In the genomic region with DNA sequence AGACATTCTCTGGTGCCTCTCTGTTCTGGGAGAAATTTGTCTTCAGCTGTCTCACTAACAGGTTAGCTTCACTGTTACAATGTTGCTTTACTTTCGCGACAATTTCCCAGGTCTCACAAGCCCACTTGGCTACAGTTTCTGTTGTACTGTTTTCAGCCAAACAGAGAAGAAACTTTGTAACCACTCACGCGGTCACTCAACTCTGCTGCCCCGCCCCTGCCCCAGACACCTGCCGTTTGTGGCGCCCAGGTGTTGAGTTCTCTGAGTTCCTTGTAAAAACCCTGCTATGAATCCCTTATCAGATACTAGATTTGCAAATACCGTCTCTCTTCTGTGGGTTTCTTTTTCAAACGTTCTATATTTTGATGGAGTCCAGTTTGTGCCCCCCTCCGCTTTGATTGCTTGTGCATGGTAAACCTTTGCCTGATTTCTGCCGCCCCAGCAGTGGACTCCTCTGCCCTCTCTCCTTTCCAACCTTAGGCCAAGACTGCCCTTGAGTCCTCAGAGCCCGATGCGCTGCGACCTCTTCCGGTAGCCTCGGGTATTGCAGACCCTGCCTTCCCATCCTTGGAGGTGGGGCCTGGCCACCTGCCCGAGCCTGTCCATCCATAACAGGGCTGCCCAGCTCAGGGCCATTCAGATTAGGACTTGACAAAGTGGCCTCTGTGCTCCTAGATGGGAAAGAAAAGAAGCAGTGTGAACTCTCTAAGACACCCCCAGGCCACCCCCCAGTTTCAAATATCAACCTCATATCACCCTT, we compare ENCODE assay signal across 8 mouse cellular contexts. TPM values are rescaled to one million over a fixed set of nuclear protein-coding genes. Genes with fewer than 3 reads are reported as not detected.
DNase-seq lines count a peak whose midpoint lies in the region; ATAC-seq and TF ChIP-seq lines count a peak whose summit lies in the region.

No protein-coding gene starts in this region.

- H3K4me1 ChIP-seq in CH12.LX (ENCODE audit: control insufficient read depth in 1 of 2, insufficient read depth in 2 of 2), result 0 out of 4 replicates have a peak, but pooled peaks cover 0 to 9% of the 10 kb centered on the region in 2 experiments
- peaks cover 12% of the 10 kb centered on the region for H3K4me1 ChIP-seq in forebrain, embryonic 16.5 days (replicated peaks; ENCODE audit: control insufficient read depth, insufficient read depth, low read length)
- H3K4me1 ChIP-seq in lung, postnatal 0 days (ENCODE audit: insufficient read depth, low read depth, low read length), result no peaks in the 10 kb centered on the region

- DNase-seq in CH12.LX (ENCODE audit: extremely low read depth), result peak; percentile 58
- peak; percentile 92 for DNase-seq in cerebellum, adult 11-12 months
- DNase-seq in layer of hippocampus, adult 8-10 months (ENCODE audit: low spot score in 2 of 2), result peak; percentile 80 to 93
- DNase-seq in lung, postnatal 0 days (ENCODE audit: low spot score), result peak; percentile 86
- DNase-seq in ovary, postnatal 14 days (ENCODE audit: low spot score), result peak; percentile 96
- peak; percentile 74 for DNase-seq in thymus, postnatal 0 days (ENCODE audit: low spot score)

- H3K4me3 ChIP-seq in CH12.LX (replicated peaks in 1 of 3; ENCODE audit: low read depth in 2 of 3, low read length in 2 of 3, poor library complexity in 1 of 3), result no peak overlapping the region
- no peak overlapping the region for H3K4me3 ChIP-seq in forebrain, embryonic 16.5 days (replicated peaks; ENCODE audit: low read length)
- no peak overlapping the region for H3K4me3 ChIP-seq in lung, postnatal 0 days (ENCODE audit: low read depth, low read length)

- dilution Hi-C loops in CH12.LX (cut with MboI; ENCODE audit: extremely low pct_ligation_motif_present, extremely low pct_unique_long_range_greater_than_20kb, low sequenced_read_pairs), result no loop called here

- in situ Hi-C loops in CH12.LX (cut with MboI; ENCODE audit: low pct_ligation_motif_present, low pct_unique_long_range_greater_than_20kb, low sequenced_read_pairs), result loop anchor here (10.0 kb wide), 1 partner anchor 115 kb away; no protein-coding TSS in a partner anchor

- no peaks in the 10 kb centered on the region for H3K79me2 ChIP-seq in CH12.LX (replicated peaks; ENCODE audit: control insufficient read depth, extremely low read depth, insufficient read depth, poor library complexity, severe bottlenecking)

- TF ChIP-seq POLR2A in CH12.LX (IDR thresholded peaks at IDR 0.05; ENCODE audit: low read depth, low read length), result no peak

- peak; percentile 78 to 82 for TF ChIP-seq CTCF in CH12.LX (conservative IDR thresholded peaks at IDR 0.05 in 1 of 2, IDR thresholded peaks at IDR 0.05 in 1 of 2; ENCODE audit: low read depth in 2 of 2, low read length in 2 of 2)
- peak; percentile 97 for TF ChIP-seq CTCF in lung, postnatal 0 days (IDR thresholded peaks at IDR 0.05)

- peak; percentile 36; the same call in 1 of the 2 replicates for ATAC-seq in forebrain, embryonic 16.5 days
- peak; percentile 62 to 75; a peak in 3 of 4 replicates for ATAC-seq in hematopoietic stem cell, adult 5-6 weeks (replicated peaks in 1 of 2; ENCODE audit: insufficient read depth in 1 of 2, low FRiP score in 2 of 2, low TSS enrichment in 1 of 2, low read depth in 1 of 2, poor library complexity in 2 of 2, severe bottlenecking in 2 of 2)
- ATAC-seq in lung, postnatal 0 days, result peak; percentile 67

- peak; percentile 64 for TF ChIP-seq RAD21 in CH12.LX (IDR thresholded peaks at IDR 0.05; ENCODE audit: low read depth, low read length)

- H3K27me3 ChIP-seq in CH12.LX (replicated peaks), result peaks cover 2% of the 10 kb centered on the region
- H3K27me3 ChIP-seq in forebrain, embryonic 16.5 days (replicated peaks; ENCODE audit: control insufficient read depth, insufficient read depth, low read length), result no peaks in the 10 kb centered on the region
- H3K27me3 ChIP-seq in lung, postnatal 0 days (replicated peaks; ENCODE audit: insufficient read depth, low read length), result no peaks in the 10 kb centered on the region

- H3K4me2 ChIP-seq in CH12.LX (ENCODE audit: insufficient read depth, low read depth, poor library complexity, severe bottlenecking), result peak overlapping the region; percentile 30; the same call in 1 of the 2 replicates
- no peak overlapping the region for H3K4me2 ChIP-seq in forebrain, embryonic 16.5 days (ENCODE audit: low read length)
- H3K4me2 ChIP-seq in lung, postnatal 0 days (replicated peaks; ENCODE audit: low read depth, low read length), result no peak overlapping the region

- TF ChIP-seq EP300 in CH12.LX (IDR thresholded peaks at IDR 0.05; ENCODE audit: low read length), result no peak
- no peak for TF ChIP-seq EP300 in lung, postnatal 0 days (IDR thresholded peaks at IDR 0.05)

- WGBS in forebrain, embryonic 16.5 days, result 19% methylated on average over 17 of the region's 17 CpGs
- 13% methylated on average over 17 of the region's 17 CpGs for WGBS in lung, postnatal 0 days

- H3K36me3 ChIP-seq in CH12.LX (replicated peaks in 1 of 2; ENCODE audit: control insufficient read depth in 1 of 2, insufficient read depth in 1 of 2, low read length in 1 of 2), result no peaks in the 10 kb centered on the region
- no peaks in the 10 kb centered on the region for H3K36me3 ChIP-seq in forebrain, embryonic 16.5 days (ENCODE audit: control insufficient read depth, insufficient read depth)
- H3K36me3 ChIP-seq in lung, postnatal 0 days (ENCODE audit: insufficient read depth, low read length), result no peaks in the 10 kb centered on the region

- no peak overlapping the region for H3K9ac ChIP-seq in CH12.LX (ENCODE audit: insufficient read depth, low read depth)
- no peak overlapping the region for H3K9ac ChIP-seq in forebrain, embryonic 16.5 days (replicated peaks; ENCODE audit: low read depth, low read length)
- H3K9ac ChIP-seq in lung, postnatal 0 days (replicated peaks; ENCODE audit: low read depth), result no peak overlapping the region

- no peaks in the 10 kb centered on the region for H3K9me3 ChIP-seq in CH12.LX (replicated peaks; ENCODE audit: low read length)
- no peaks in the 10 kb centered on the region for H3K9me3 ChIP-seq in forebrain, embryonic 16.5 days (ENCODE audit: control insufficient read depth, low read length)
- H3K9me3 ChIP-seq in lung, postnatal 0 days (ENCODE audit: low read length), result no peaks in the 10 kb centered on the region

- no peak overlapping the region for H3K27ac ChIP-seq in CH12.LX (ENCODE audit: insufficient read depth, low read depth)
- no peak overlapping the region for H3K27ac ChIP-seq in forebrain, embryonic 16.5 days (ENCODE audit: low read length)
- no peak overlapping the region for H3K27ac ChIP-seq in lung, postnatal 0 days (ENCODE audit: low read length)

TF ChIP-seq in CH12.LX, 34 proteins besides CTCF, POLR2A, EP300 and RAD21:
- TF ChIP-seq USF2 (conservative IDR thresholded peaks at IDR 0.05; ENCODE audit: low read depth, low read length) (no peak), SMC3 (IDR thresholded peaks at IDR 0.05; ENCODE audit: low read depth, low read length) (peak; percentile 62), IRF4 (IDR thresholded peaks at IDR 0.05; ENCODE audit: low read depth, low read length) (0 out of 2 replicates have a peak, but pooled peaks have one; percentile 7), TBP (conservative IDR thresholded peaks at IDR 0.05; ENCODE audit: low read depth, low read length) (no peak)

RNA-seq across cellular contexts. Expression of a gene that starts 17.7 kb away (rescaled TPM):
- total RNA-seq in CH12.LX (2012; rRNA removed), result 12.7 and 14.2 TPM in 2 replicates
- total RNA-seq in CH12.LX (2014; rRNA removed), result 18.8 and 21.2 TPM in 2 replicates
- polyA plus RNA-seq in CH12.LX (2012; ENCODE audit: insufficient read length, low read depth), result 24.9 and 25.2 TPM in 2 replicates
- 21.3 and 23.1 TPM in 2 replicates for polyA plus RNA-seq in forebrain, embryonic 16.5 days (2015; fragmentation: Nextera tagmentation; extraction: Ambion mirVana)
- total RNA-seq in hematopoietic stem cell, adult 5-6 weeks (2017), result 58.6 and 65.6 TPM in 2 replicates
- 10 to 100 TPM; 17.8 to 27.6 (median 21.7) TPM for total RNA-seq in layer of hippocampus, adult 8-10 months (2022)
- polyA plus RNA-seq in lung, postnatal 0 days (2015; fragmentation: Nextera tagmentation; extraction: Ambion mirVana), result 66.3 and 72.0 TPM in 2 replicates
- 29.5 and 32.8 TPM in 2 replicates for polyA plus RNA-seq in thymus, postnatal 0 days (2015; fragmentation: Nextera tagmentation; extraction: Ambion mirVana)

RNA-seq across cellular contexts. Expression of a gene that starts 21.8 kb away (rescaled TPM):
- total RNA-seq in CH12.LX (2012; rRNA removed) (0.04 TPM in 1 of 2 replicates, not detected in the other), CH12.LX (2014; rRNA removed) (not detected in 2 replicates)
- not detected in 2 replicates for polyA plus RNA-seq in CH12.LX (2012; ENCODE audit: insufficient read length, low read depth)
- polyA plus RNA-seq in forebrain, embryonic 16.5 days (2015; fragmentation: Nextera tagmentation; extraction: Ambion mirVana), result 16.0 and 21.3 TPM in 2 replicates
- total RNA-seq in hematopoietic stem cell, adult 5-6 weeks (2017), result not detected in 2 replicates
- 100 to 1,000 TPM in 2 of 4 experiments, 10 to 100 TPM in 2; 90.3 to 125 (median 102) TPM for total RNA-seq in layer of hippocampus, adult 8-10 months (2022)
- 0.36 and 0.39 TPM in 2 replicates for polyA plus RNA-seq in lung, postnatal 0 days (2015; fragmentation: Nextera tagmentation; extraction: Ambion mirVana)
- 0.32 and 0.55 TPM in 2 replicates for polyA plus RNA-seq in thymus, postnatal 0 days (2015; fragmentation: Nextera tagmentation; extraction: Ambion mirVana)

RNA-seq across cellular contexts. Expression of a gene that starts 46.2 kb away (rescaled TPM):
- total RNA-seq in CH12.LX (2012; rRNA removed) (4.9 and 5.2 TPM in 2 replicates), CH12.LX (2014; rRNA removed) (3.8 and 3.9 TPM in 2 replicates)
- 5.7 and 9.3 TPM in 2 replicates for polyA plus RNA-seq in CH12.LX (2012; ENCODE audit: insufficient read length, low read depth)
- 20.6 and 21.4 TPM in 2 replicates for polyA plus RNA-seq in forebrain, embryonic 16.5 days (2015; fragmentation: Nextera tagmentation; extraction: Ambion mirVana)
- total RNA-seq in hematopoietic stem cell, adult 5-6 weeks (2017), result 56.7 and 94.3 TPM in 2 replicates
- 10 to 100 TPM; 12.2 to 22.0 (median 18.0) TPM for total RNA-seq in layer of hippocampus, adult 8-10 months (2022)
- polyA plus RNA-seq in lung, postnatal 0 days (2015; fragmentation: Nextera tagmentation; extraction: Ambion mirVana), result 90.4 and 112 TPM in 2 replicates
- 44.8 and 45.7 TPM in 2 replicates for polyA plus RNA-seq in thymus, postnatal 0 days (2015; fragmentation: Nextera tagmentation; extraction: Ambion mirVana)

Comparison
In these comparisons a context has a peak if more than half of its experiments do, and no peak if none do; other contexts are left out.
1. RNA of a gene that starts 21.8 kb away (polyA plus RNA-seq): 16.0 to 21.3 TPM in forebrain, embryonic 16.5 days; 0.32 to 0.55 TPM in thymus, postnatal 0 days, 0.36 to 0.39 TPM in lung, postnatal 0 days and not detected in CH12.LX; every median in the first group is over 10 times any median in the second.
2. Peak in every context shown above with its lines, with median percentiles within 50 percentile points of each other: DNase-seq and ATAC-seq.